Mouse (Mus musculus): ENCODE data around the gene Klhl7. TPM values are rescaled to one million over a fixed set of nuclear protein-coding genes. Genes with fewer than 3 reads are reported as not detected.

Klhl7 gene
- polyA plus RNA-seq, 1 experiment from 2014 or later = 205 TPM

DNA sequence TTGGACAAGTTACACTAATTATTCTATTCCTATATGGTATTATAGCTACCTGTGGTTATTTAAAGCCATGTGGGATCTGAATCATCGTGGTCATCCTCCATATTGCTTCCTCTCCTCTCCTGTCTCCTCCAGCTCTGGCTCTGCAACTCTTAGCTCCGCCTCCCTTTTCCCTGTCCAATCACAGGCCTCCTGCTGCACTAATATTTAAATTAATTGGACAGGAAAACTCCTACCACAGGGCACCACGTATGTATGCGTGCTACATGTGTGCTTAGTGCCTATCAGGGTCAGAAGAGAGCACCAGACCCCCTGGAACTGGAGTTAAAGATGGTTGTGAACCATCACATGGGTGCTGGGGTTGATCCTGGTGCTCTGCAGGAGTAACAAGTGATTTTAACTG, 88.1 kb downstream of the Klhl7 start:
- Histone ChIP-seq H3K4me2 (replicated peaks) (no peak overlapping the region), H3K9ac (replicated peaks) (no peak overlapping the region), H3K27me3 (no peaks in the 10 kb centered on the region), H3K4me3 (no peak overlapping the region), H3K9me3 (no peaks in the 10 kb centered on the region), H3K27ac (replicated peaks) (no peak overlapping the region), H3K4me1 (no peaks in the 10 kb centered on the region), H3K36me3 (peaks cover 18% of the 10 kb centered on the region; the same call in 1 of the 2 replicates)
- no peak for ATAC-seq (replicated peaks)
- WGBS = 75% methylated on average over 4 of the region's 4 CpGs

DNA sequence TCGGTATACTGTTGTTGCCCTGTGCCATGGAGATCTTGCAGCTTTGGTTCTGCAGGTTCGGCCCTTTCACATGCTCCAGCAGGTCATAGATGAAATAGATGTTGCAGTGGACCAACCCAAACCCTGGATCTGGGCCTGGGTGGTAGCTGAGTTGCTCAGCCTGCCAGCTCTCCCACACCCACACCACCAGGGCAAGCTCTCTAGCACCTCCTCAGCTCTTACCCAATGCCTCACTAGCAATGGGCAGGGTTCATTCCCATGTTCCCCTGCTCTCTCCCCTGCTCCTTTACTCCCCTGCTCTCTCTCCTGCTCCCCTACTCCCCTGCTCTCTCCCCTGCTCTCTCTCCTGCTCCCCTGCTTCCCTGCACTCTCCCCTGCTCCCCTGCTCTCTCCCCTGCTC, 91.4 kb downstream of the Klhl7 start:
- H3K36me3 ChIP-seq = no peaks in the 10 kb centered on the region
- H3K27ac ChIP-seq (replicated peaks) = no peak overlapping the region
- 81% methylated on average over 2 of the region's 2 CpGs for WGBS
- ATAC-seq (replicated peaks) = no peak
- H3K9me3 ChIP-seq = no peaks in the 10 kb centered on the region
- no peaks in the 10 kb centered on the region for H3K4me1 ChIP-seq
- H3K4me3 ChIP-seq = no peak overlapping the region
- H3K27me3 ChIP-seq = no peaks in the 10 kb centered on the region
- no peak overlapping the region for H3K4me2 ChIP-seq (replicated peaks)
- H3K9ac ChIP-seq (replicated peaks) = no peak overlapping the region

DNA sequence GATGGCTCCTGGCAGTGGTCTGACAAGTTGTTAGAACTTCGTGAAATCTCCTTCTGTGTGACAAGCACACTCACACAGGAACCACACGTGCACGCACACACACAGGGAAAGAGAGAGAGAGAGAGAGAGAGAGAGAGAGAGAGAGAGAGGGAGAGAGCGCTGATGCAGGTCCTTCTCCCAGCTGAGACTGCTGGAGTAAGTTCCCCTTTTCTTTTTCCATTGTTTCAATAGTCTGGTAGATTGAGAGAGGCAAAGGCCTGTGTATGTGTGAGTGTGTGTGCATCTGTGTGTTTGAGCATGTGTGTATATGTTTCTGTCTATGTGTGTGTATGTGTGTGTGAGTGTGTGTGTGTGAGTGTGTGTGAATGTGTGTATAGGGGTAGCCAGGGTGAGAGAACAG, 100.6 kb downstream of the Klhl7 start:
- WGBS = 79% methylated on average over 4 of the region's 4 CpGs
- no peaks in the 10 kb centered on the region for H3K36me3 ChIP-seq
- H3K4me1 ChIP-seq = no peaks in the 10 kb centered on the region
- H3K27ac ChIP-seq (replicated peaks) = no peak overlapping the region
- no peaks in the 10 kb centered on the region for H3K9me3 ChIP-seq
- H3K9ac ChIP-seq (replicated peaks) = no peak overlapping the region
- H3K27me3 ChIP-seq = no peaks in the 10 kb centered on the region
- ATAC-seq (replicated peaks) = no peak
- H3K4me2 ChIP-seq (replicated peaks) = no peak overlapping the region
- no peak overlapping the region for H3K4me3 ChIP-seq

DNA sequence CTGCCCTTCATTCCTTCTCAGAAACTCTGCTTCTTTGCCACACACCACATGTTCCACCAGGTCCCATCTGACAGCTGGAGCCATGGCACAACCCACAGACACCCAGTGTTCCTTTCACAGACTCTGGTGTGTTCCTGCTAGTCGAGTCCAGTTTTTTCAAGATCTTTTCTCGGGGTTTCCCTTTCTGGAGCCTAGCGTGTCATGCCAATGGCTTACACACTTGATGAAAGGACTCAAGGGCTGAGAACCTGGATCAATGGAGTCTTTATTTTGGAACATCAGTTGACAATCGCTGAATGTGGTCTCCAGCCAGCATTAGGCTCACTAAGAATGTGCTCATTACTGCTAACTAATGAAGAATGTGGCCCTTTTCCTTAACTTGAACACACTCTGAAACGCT, 102.1 kb downstream of the Klhl7 start:
- WGBS = 18% methylated on average over 5 of the region's 5 CpGs
- H3K9me3 ChIP-seq = no peaks in the 10 kb centered on the region
- no peaks in the 10 kb centered on the region for H3K36me3 ChIP-seq
- no peak overlapping the region for H3K4me3 ChIP-seq
- H3K27ac ChIP-seq (replicated peaks) = no peak overlapping the region
- H3K4me1 ChIP-seq = no peaks in the 10 kb centered on the region
- H3K9ac ChIP-seq (replicated peaks) = no peak overlapping the region
- ATAC-seq (replicated peaks) = no peak
- H3K27me3 ChIP-seq = no peaks in the 10 kb centered on the region
- H3K4me2 ChIP-seq (replicated peaks) = no peak overlapping the region

DNA sequence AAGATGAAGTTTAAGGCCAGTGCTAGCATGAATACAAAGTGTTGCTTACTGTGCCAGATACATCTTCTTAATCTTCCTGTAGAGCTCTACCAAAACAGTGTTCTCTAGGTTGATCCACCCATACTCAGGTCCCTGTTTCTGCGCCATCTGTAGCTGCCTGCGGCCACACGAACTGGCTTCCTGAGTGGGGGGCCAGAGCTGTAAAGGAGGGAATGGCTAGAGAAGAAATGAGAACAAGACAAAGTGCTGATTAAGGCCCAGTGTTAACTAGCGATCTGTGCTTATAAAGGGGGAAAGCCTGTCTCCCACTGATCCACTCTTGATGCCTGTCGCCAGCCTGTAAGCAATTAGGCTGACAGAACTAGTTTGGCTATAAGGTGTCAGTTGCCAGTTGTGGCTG, 102.9 kb downstream of the Klhl7 start:
- Histone ChIP-seq H3K4me3 (no peak overlapping the region), H3K9me3 (no peaks in the 10 kb centered on the region), H3K36me3 (no peaks in the 10 kb centered on the region), H3K4me2 (replicated peaks) (no peak overlapping the region), H3K27ac (replicated peaks) (no peak overlapping the region), H3K27me3 (no peaks in the 10 kb centered on the region), H3K4me1 (no peaks in the 10 kb centered on the region), H3K9ac (replicated peaks) (no peak overlapping the region)
- no peak for ATAC-seq (replicated peaks)
- WGBS = 56% methylated on average over 5 of the region's 5 CpGs

DNA sequence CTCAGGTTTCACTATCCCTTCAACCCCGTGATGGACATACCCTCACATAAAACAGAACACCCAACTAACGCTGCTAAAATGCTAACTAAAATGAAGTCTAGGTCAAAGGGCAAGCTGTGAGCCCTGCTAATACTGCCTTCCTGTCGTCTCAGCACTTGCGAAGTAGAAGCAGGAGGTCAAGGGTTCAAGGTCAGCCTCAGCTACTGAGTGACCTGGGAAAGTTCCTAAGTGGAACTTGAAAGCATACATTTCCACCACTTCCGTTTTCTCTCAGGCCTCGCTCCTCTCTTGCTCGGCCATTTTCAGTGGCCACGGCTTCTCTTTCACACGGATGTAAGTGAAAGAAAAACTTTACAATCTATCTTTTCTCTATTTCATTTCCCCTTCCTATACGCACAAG, 107.6 kb downstream of the Klhl7 start:
- Histone ChIP-seq H3K27ac (replicated peaks) (no peak overlapping the region), H3K4me1 (no peaks in the 10 kb centered on the region), H3K9ac (replicated peaks) (no peak overlapping the region), H3K36me3 (no peaks in the 10 kb centered on the region), H3K4me3 (no peak overlapping the region), H3K9me3 (no peaks in the 10 kb centered on the region), H3K4me2 (replicated peaks) (no peak overlapping the region), H3K27me3 (no peaks in the 10 kb centered on the region)
- no peak for ATAC-seq (replicated peaks)
- WGBS = 70% methylated on average over 10 of the region's 10 CpGs

DNA sequence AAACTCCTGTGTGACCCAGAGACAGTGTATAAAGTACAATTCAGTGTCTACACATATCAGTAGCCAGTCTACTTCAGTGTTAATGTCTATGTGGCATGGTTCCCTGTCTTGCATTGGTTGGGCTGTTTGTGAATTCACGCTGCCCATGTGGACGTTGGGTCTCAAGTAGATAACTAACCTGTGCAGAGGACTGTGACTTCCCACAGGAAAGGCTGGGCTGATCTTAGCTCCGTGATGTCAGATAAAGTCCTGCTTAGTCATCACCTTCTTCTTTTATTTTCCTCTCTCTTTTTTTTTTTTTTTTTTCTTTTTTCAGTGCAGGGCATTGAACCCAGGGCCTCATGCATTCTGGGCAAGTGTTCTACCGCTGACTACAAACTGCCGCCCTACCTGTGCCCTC, 108.1 kb downstream of the Klhl7 start:
- Histone ChIP-seq H3K36me3 (no peaks in the 10 kb centered on the region), H3K27ac (replicated peaks) (no peak overlapping the region), H3K4me3 (no peak overlapping the region), H3K9me3 (no peaks in the 10 kb centered on the region), H3K4me2 (replicated peaks) (no peak overlapping the region), H3K27me3 (no peaks in the 10 kb centered on the region), H3K9ac (replicated peaks) (no peak overlapping the region), H3K4me1 (no peaks in the 10 kb centered on the region)
- WGBS = 92% methylated on average over 5 of the region's 5 CpGs
- no peak for ATAC-seq (replicated peaks)

Other genes with a start within 250 kb of the Klhl7 start
- gene Fam126a, start 69.9 kb upstream of the Klhl7 start, polyA plus RNA-seq (2015; fragmentation: Nextera tagmentation; extraction: Ambion mirVana) = 52.0 and 52.3 TPM in 2 replicates
- gene Nupl2, start 64.4 kb downstream of the Klhl7 start, polyA plus RNA-seq (2015; fragmentation: Nextera tagmentation; extraction: Ambion mirVana) = 15.4 and 16.0 TPM in 2 replicates